Mouse (Mus musculus): ENCODE measurements around the gene Tprn. TPM values are rescaled to one million over a fixed set of nuclear protein-coding genes. Genes with fewer than 3 reads are reported as not detected.

Gene Tprn
- total RNA-seq, 2 experiments from 2014 or later: 5.0 to 7.5 TPM

Other genes starting within 250 kb of the Tprn start
- 10 to 100 TPM; 37.5 to 39.1 TPM for gene Nsmf, start 208.3 kb upstream of the Tprn start, total RNA-seq (2021)
- not detected for gene Entpd8, start 182.3 kb upstream of the Tprn start, total RNA-seq (2021)
- gene Noxa1, start 167.5 kb upstream of the Tprn start, total RNA-seq (2021): not detected
- 10 to 100 TPM; 23.9 to 25.1 TPM for gene Nrarp, start 81.9 kb upstream of the Tprn start, total RNA-seq (2021)
- 1 to 10 TPM; 5.6 to 6.5 TPM for gene Tor4a, start 65.7 kb upstream of the Tprn start, total RNA-seq (2021)
- gene Nelfb, start 51.1 kb upstream of the Tprn start, total RNA-seq (2021): 10 to 100 TPM; 40.7 to 46.0 TPM
- not detected for gene Stpg3, start 48.0 kb upstream of the Tprn start, total RNA-seq (2021)
- gene Fam166a, start 43.9 kb upstream of the Tprn start, total RNA-seq (2021): not detected
- 100 to 1,000 TPM; 258 to 286 TPM for gene Tubb4b, start 37.9 kb upstream of the Tprn start, total RNA-seq (2021)
- not detected for gene Slc34a3, start 28.3 kb upstream of the Tprn start, total RNA-seq (2021)
- not detected for gene Rnf224, start 25.8 kb upstream of the Tprn start, total RNA-seq (2021)
- gene Rnf208, start 20.4 kb upstream of the Tprn start, total RNA-seq (2021): 1 to 10 TPM; 1.3 TPM
- not detected for gene Cysrt1, start 20.2 kb upstream of the Tprn start, total RNA-seq (2021)
- gene AL732309.1, start 15.8 kb upstream of the Tprn start, total RNA-seq (2021): 1 to 10 TPM; 1.4 to 1.7 TPM
- gene Tmem203, start 7.2 kb upstream of the Tprn start, total RNA-seq (2021): 10 to 100 TPM; 16.4 to 18.2 TPM
- gene Ssna1, start 9.8 kb downstream of the Tprn start, total RNA-seq (2021): 10 to 100 TPM; 49.4 to 55.2 TPM
- 10 to 100 TPM; 48.6 to 54.0 TPM for gene Anapc2, start 9.9 kb downstream of the Tprn start, total RNA-seq (2021)
- gene Tmem210, start 25.5 kb downstream of the Tprn start, total RNA-seq (2021): not detected
- not detected for gene Lrrc26, start 27.3 kb downstream of the Tprn start, total RNA-seq (2021)
- not detected for gene Grin1, start 56.6 kb downstream of the Tprn start, total RNA-seq (2021)
- 10 to 100 TPM; 28.2 TPM for gene Man1b1, start 69.7 kb downstream of the Tprn start, total RNA-seq (2021)
- gene Dpp7, start 93.7 kb downstream of the Tprn start, total RNA-seq (2021): 1 to 10 TPM; 3.6 to 3.8 TPM
- 1 to 10 TPM; 7.1 to 9.4 TPM for gene Uap1l1, start 103.1 kb downstream of the Tprn start, total RNA-seq (2021)
- gene Sapcd2, start 109.7 kb downstream of the Tprn start, total RNA-seq (2021): 1 to 10 TPM; 2.8 to 4.7 TPM
- 10 to 100 TPM; 14.9 to 17.2 TPM for gene Entpd2, start 133.3 kb downstream of the Tprn start, total RNA-seq (2021)
- gene Npdc1, start 136.7 kb downstream of the Tprn start, total RNA-seq (2021): 10 to 100 TPM; 37.9 to 39.7 TPM
- gene Fut7, start 160.6 kb downstream of the Tprn start, total RNA-seq (2021): under 1 TPM in 1 of 2 experiments, not detected in 1; 0.12 TPM
- gene Abca2, start 166.1 kb downstream of the Tprn start, total RNA-seq (2021): 10 to 100 TPM; 21.2 to 21.9 TPM
- 1 to 10 TPM; 3.3 to 3.7 TPM for gene Clic3, start 194.2 kb downstream of the Tprn start, total RNA-seq (2021)
- 10 to 100 TPM; 33.3 to 39.5 TPM for gene Paxx, start 198.5 kb downstream of the Tprn start, total RNA-seq (2021)
- 100 to 1,000 TPM in 1 of 2 experiments, 10 to 100 TPM in 1; 75.1 to 110 TPM for gene Ptgds, start 207.4 kb downstream of the Tprn start, total RNA-seq (2021)
- not detected for gene Lcn12, start 231.3 kb downstream of the Tprn start, total RNA-seq (2021)
- gene Fbxw5, start 238.1 kb downstream of the Tprn start, total RNA-seq (2021): 10 to 100 TPM; 93.1 to 93.4 TPM
- gene C8g, start 239.1 kb downstream of the Tprn start, total RNA-seq (2021): under 1 TPM; 0.52 to 0.53 TPM

Data from heart, postnatal 10 days (tissue).